In the genomic region with DNA sequence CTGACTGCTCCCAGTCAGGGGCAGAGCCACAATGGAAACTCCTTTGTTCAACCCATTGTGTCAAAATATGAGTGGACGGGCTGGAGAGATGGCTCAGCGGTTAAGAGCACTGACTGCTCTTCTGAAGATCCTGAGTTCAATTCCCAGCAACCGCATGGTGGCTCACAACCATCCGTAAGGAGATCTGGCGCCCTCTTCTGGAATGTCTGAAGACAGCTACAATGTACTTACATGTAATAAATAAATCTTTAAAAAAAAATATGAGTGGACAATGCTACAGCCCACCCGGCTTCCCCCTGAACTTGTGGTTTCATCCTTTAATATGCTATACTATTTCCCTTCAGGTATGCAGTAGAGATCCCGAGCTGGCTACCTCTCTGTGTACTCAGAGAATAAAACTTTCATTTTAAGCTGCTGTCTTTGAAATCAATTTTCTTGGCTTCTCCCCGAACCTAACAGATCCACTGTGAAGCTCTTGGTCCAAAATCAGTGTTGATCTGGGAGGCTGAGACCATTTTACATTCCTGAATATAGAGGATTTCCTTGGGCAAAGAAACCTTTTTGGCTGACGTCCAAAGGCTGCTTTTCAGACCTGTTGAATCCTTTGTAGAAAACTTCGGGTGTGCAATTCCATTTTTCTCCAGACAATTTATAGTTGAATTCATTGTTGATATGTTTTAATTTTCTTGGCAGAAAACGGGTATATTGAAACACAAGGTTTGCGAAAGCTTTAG, we compare ENCODE assay signal across 8 mouse cellular contexts. TPM values are rescaled to one million over a fixed set of nuclear protein-coding genes. Genes with fewer than 3 reads are reported as not detected.
DNase-seq lines count a peak whose midpoint lies in the region; ATAC-seq and TF ChIP-seq lines count a peak whose summit lies in the region.

No protein-coding gene starts in this region.

- intact Hi-C loops in left cerebral cortex, adult 2 months (cut with DNase I): loop anchor here (2.0 kb wide), 1 partner anchor 97 kb away; a partner anchor contains a TSS
- intact Hi-C loops in gastrocnemius, postnatal 14 days (cut with DNase I; ENCODE audit: low total_unique reads): no loop called here

- ATAC-seq in heart, postnatal 0 days (ENCODE audit: insufficient read depth, low read depth): no peak
- no peak for ATAC-seq in limb, embryonic 15.5 days (ENCODE audit: insufficient number of reproducible peaks, low FRiP score, low TSS enrichment, low read depth)

- H3K9me3 ChIP-seq in heart, postnatal 0 days (replicated peaks; ENCODE audit: control insufficient read depth, low read length): no peaks in the 10 kb centered on the region
- no peaks in the 10 kb centered on the region for H3K9me3 ChIP-seq in limb, embryonic 15.5 days

- 67% methylated on average over 12 of the region's 12 CpGs for whole genome bisulfite sequencing in heart, postnatal 0 days
- 68% methylated on average over 12 of the region's 12 CpGs for WGBS in limb, embryonic 15.5 days

- H3K27ac ChIP-seq in left cerebral cortex, adult 2 months: no peak overlapping the region
- H3K27ac ChIP-seq in heart, postnatal 0 days (ENCODE audit: low read depth): no peak overlapping the region
- 0 out of 2 replicates have a peak overlapping the region, but pooled peaks have one; percentile 87 for H3K27ac ChIP-seq in limb, embryonic 15.5 days

- DNase-seq in left cerebral cortex, adult 2 months (ENCODE audit: extremely low spot score in 1 of 2, low spot score in 2 of 2): no peak
- no peak for DNase-seq in left cerebral cortex, adult 9 months (ENCODE audit: low spot score in 2 of 2)
- DNase-seq in ZHBTc4 (ENCODE audit: low read depth, low spot score): peak; percentile 80
- DNase-seq in heart, postnatal 0 days (ENCODE audit: low spot score): no peak
- DNase-seq in naive thymus-derived CD4-positive, alpha-beta T cell, adult 2 months (ENCODE audit: low read depth): peak; percentile 63
- DNase-seq in gastrocnemius, postnatal 14 days: no peak
- DNase-seq in layer of hippocampus, adult 11-12 months (ENCODE audit: low spot score): no peak

- H3K27me3 ChIP-seq in heart, postnatal 0 days (ENCODE audit: control insufficient read depth, insufficient read depth, low read length): no peaks in the 10 kb centered on the region
- no peaks in the 10 kb centered on the region for H3K27me3 ChIP-seq in limb, embryonic 15.5 days

- TF ChIP-seq EP300 in heart, postnatal 0 days (IDR thresholded peaks at IDR 0.05; ENCODE audit: low read depth): no peak

- peaks cover 13% of the 10 kb centered on the region; the same call in 1 of the 2 replicates for H3K4me1 ChIP-seq in heart, postnatal 0 days (ENCODE audit: control insufficient read depth, insufficient read depth)
- peaks cover 12% of the 10 kb centered on the region for H3K4me1 ChIP-seq in limb, embryonic 15.5 days

- peak overlapping the region; percentile 68; the same call in 1 of the 2 replicates for H3K9ac ChIP-seq in heart, postnatal 0 days (replicated peaks; ENCODE audit: low read depth, low read length)
- H3K9ac ChIP-seq in limb, embryonic 15.5 days: no peak overlapping the region

- H3K36me3 ChIP-seq in heart, postnatal 0 days (replicated peaks; ENCODE audit: control insufficient read depth, insufficient read depth, low read length): peaks cover 16% of the 10 kb centered on the region; the same call in 1 of the 2 replicates
- peaks cover 18% of the 10 kb centered on the region for H3K36me3 ChIP-seq in limb, embryonic 15.5 days

- peak; percentile 42 for TF ChIP-seq CTCF in left cerebral cortex, adult 2 months (IDR thresholded peaks at IDR 0.05)
- TF ChIP-seq CTCF in heart, postnatal 0 days (IDR thresholded peaks at IDR 0.05; ENCODE audit: low read depth): 0 out of 2 replicates have a peak, but pooled peaks have one; percentile 6

- H3K4me3 ChIP-seq in left cerebral cortex, adult 2 months: peak overlapping the region; percentile 72
- H3K4me3 ChIP-seq in heart, postnatal 0 days (ENCODE audit: low read depth, low read length): peak overlapping the region; percentile 74
- peak overlapping the region; percentile 70 for H3K4me3 ChIP-seq in limb, embryonic 15.5 days

- H3K4me2 ChIP-seq in heart, postnatal 0 days (ENCODE audit: low read depth, low read length): peak overlapping the region; percentile 70
- peak overlapping the region; percentile 62 for H3K4me2 ChIP-seq in limb, embryonic 15.5 days

RNA-seq across cellular contexts. Expression of a gene that starts 0.8 kb away (rescaled TPM):
- total RNA-seq in left cerebral cortex, adult 2 months (2021): 10 to 100 TPM; 15.3 to 15.5 TPM
- 1.7 and 2.7 TPM in 2 replicates for total RNA-seq in heart, postnatal 0 days (2014; rRNA removed; ENCODE audit: low replicate concordance)
- polyA plus RNA-seq in heart, postnatal 0 days (2015; fragmentation: Nextera tagmentation; extraction: Ambion mirVana): 5.6 and 7.3 TPM in 2 replicates
- polyA plus RNA-seq in limb, embryonic 15.5 days (2015; fragmentation: Nextera tagmentation; extraction: Ambion mirVana): 12.2 and 12.4 TPM in 2 replicates
- 1 to 10 TPM; 4.9 to 5.8 TPM for total RNA-seq in gastrocnemius, postnatal 14 days (2021)

RNA-seq across cellular contexts. Expression of a gene that starts 26.5 kb away (rescaled TPM):
- 1 to 10 TPM; 4.5 to 6.0 TPM for total RNA-seq in left cerebral cortex, adult 2 months (2021)
- total RNA-seq in heart, postnatal 0 days (2014; rRNA removed; ENCODE audit: low replicate concordance): 3.5 and 4.9 TPM in 2 replicates
- polyA plus RNA-seq in heart, postnatal 0 days (2015; fragmentation: Nextera tagmentation; extraction: Ambion mirVana): 3.5 and 3.8 TPM in 2 replicates
- 10.5 and 11.6 TPM in 2 replicates for polyA plus RNA-seq in limb, embryonic 15.5 days (2015; fragmentation: Nextera tagmentation; extraction: Ambion mirVana)
- total RNA-seq in gastrocnemius, postnatal 14 days (2021): 1 to 10 TPM; 1.9 TPM

RNA-seq across cellular contexts. Expression of a gene that starts 41.1 kb away (rescaled TPM):
- total RNA-seq in left cerebral cortex, adult 2 months (2021): 10 to 100 TPM; 19.0 to 23.5 TPM
- total RNA-seq in heart, postnatal 0 days (2014; rRNA removed; ENCODE audit: low replicate concordance): 1.9 and 3.3 TPM in 2 replicates
- 3.3 and 3.7 TPM in 2 replicates for polyA plus RNA-seq in heart, postnatal 0 days (2015; fragmentation: Nextera tagmentation; extraction: Ambion mirVana)
- polyA plus RNA-seq in limb, embryonic 15.5 days (2015; fragmentation: Nextera tagmentation; extraction: Ambion mirVana): 13.1 and 13.8 TPM in 2 replicates
- 1 to 10 TPM; 2.9 to 4.3 TPM for total RNA-seq in gastrocnemius, postnatal 14 days (2021)

RNA-seq across cellular contexts. Expression of a gene that starts 44.9 kb away (rescaled TPM):
- total RNA-seq in left cerebral cortex, adult 2 months (2021): 10 to 100 TPM; 16.8 to 20.7 TPM
- total RNA-seq in heart, postnatal 0 days (2014; rRNA removed; ENCODE audit: low replicate concordance): 4.8 and 27.1 TPM in 2 replicates
- 8.3 and 10.3 TPM in 2 replicates for polyA plus RNA-seq in heart, postnatal 0 days (2015; fragmentation: Nextera tagmentation; extraction: Ambion mirVana)
- 14.2 and 14.8 TPM in 2 replicates for polyA plus RNA-seq in limb, embryonic 15.5 days (2015; fragmentation: Nextera tagmentation; extraction: Ambion mirVana)
- total RNA-seq in gastrocnemius, postnatal 14 days (2021): 1 to 10 TPM; 5.1 to 9.6 TPM

Comparison
In these comparisons a context has a peak if more than half of its experiments do, and no peak if none do; other contexts are left out.
1. DNase-seq: peak in ZHBTc4 (single experiment) and naive thymus-derived CD4-positive, alpha-beta T cell, adult 2 months (single experiment); none in left cerebral cortex, adult 2 months (0 of 2), left cerebral cortex, adult 9 months (0 of 2), heart, postnatal 0 days (single experiment), gastrocnemius, postnatal 14 days (single experiment) and layer of hippocampus, adult 11-12 months (single experiment).
2. Peak in every context shown above with its lines, with median percentiles within 50 percentile points of each other: H3K4me3 ChIP-seq.